Mouse (Mus musculus) adrenal gland, postnatal 36 days (tissue): Measurements from ENCODE around the gene Mapk8ip1. TPM values are rescaled to one million over a fixed set of nuclear protein-coding genes. Genes with fewer than 3 reads are reported as not detected.

ENCODE experiments used
- microRNA-seq: library from miRNA; unstranded; fragments of <30 nt; microRNA quantifications from one replicate; pipeline ENCODE4 v1.2.0, GENCODE M21; 2021
- total RNA-seq, 2 experiments: library from RNA; stranded (reverse); gene quantifications; 2 replicates each; pipeline ENCODE4 v1.2.3; 2021

Gene Mapk8ip1
- total RNA-seq, 2 experiments from 2014 or later, result 30.9 to 35.1 TPM

Small RNA genes within 50 kb of the gene (microRNA-seq; reads per million reads assigned to microRNA genes)
- not detected for gene Mir7000

Other genes with a start within 250 kb of the Mapk8ip1 start
- 100 to 1,000 TPM in 1 of 2 experiments, 10 to 100 TPM in 1; 97.3 to 224 TPM for gene Pex16, start 26.6 kb downstream of the Mapk8ip1 start, total RNA-seq
- gene Large2, start 26.4 kb downstream of the Mapk8ip1 start, total RNA-seq, result 1 to 10 TPM in 1 of 2 experiments, under 1 TPM in 1; 0.79 to 2.4 TPM
- gene 1700029I15Rik, start 18.7 kb downstream of the Mapk8ip1 start, total RNA-seq, result 10 to 100 TPM in 1 of 2 experiments, 1 to 10 TPM in 1; 6.2 to 10.0 TPM
- gene Cry2, start 32.8 kb upstream of the Mapk8ip1 start, total RNA-seq, result 10 to 100 TPM; 38.4 to 47.8 TPM
- 10 to 100 TPM; 14.8 to 24.3 TPM for gene Slc35c1, start 59.3 kb upstream of the Mapk8ip1 start, total RNA-seq
- gene Chst1, start 198.4 kb upstream of the Mapk8ip1 start, total RNA-seq, result 10 to 100 TPM; 10.2 to 15.1 TPM